Mouse (Mus musculus) lung, postnatal 0 days (tissue): ENCODE results near the gene Aldh1l1.

Experiments
- CTCF ChIP-seq: IDR thresholded peaks from 2 replicates; pipeline ENCODE4 v1.5.1; 2016; ENCODE audit warnings: antibody characterized with exemption, mild to moderate bottlenecking
- EP300 ChIP-seq: IDR thresholded peaks from 2 replicates; pipeline ENCODE4 v1.6.1; 2016; ENCODE audit warnings: antibody characterized with exemption, mild to moderate bottlenecking, control low read depth

DNA sequence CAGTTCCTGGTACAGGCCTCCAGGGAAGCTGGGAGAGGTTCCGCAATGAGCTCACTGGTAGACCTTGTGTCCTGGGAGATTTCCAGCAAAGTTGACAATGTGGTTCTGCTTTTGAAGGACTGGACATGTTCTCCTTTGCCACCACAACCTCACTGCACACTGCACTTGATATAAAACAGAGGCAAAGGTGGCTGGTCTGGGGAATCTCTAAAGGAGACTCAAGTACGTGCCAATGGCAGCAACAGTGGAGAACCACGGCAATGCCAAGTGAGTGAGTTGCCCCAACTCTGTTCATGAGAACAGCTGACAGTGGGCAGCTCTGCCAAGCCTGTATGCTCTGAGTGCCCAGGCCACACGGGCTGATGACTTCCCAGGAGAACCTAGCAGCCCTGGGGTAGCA is 53.0 kb downstream of the Aldh1l1 start:
- TF ChIP-seq CTCF: no peak
- no peak for TF ChIP-seq EP300
